Mouse (Mus musculus): ENCODE measurements around the gene Hsd17b7.
A peak's percentile ranks its signal among the peaks of the same experiment; 100 is the strongest.
"Not testable (repeated sequence)": the region's sequence is repeated elsewhere in the genome, so short reads cannot be mapped to it uniquely, and the experiment has no call there.

Gene Hsd17b7

GRCm38 (mm10) chr1:169968792-169969515 lies at the start of gene Hsd17b7:
Hsd17b7 (minus strand) TSS chr1:169969241.
- peak; percentile 99 for DNase-seq (ENCODE audit: low spot score)

GRCm38 (mm10) chr1:170014784-170015183 lies 45.7 kb upstream of the Hsd17b7 start:
- no peak for DNase-seq (ENCODE audit: low spot score)

- no peak for DNase-seq (ENCODE audit: low spot score)
Observed at GRCm38 (mm10) chr1:170010716-170011505, 41.9 kb upstream of the Hsd17b7 start.

GRCm38 (mm10) chr1:170009296-170009695 lies 40.3 kb upstream of the Hsd17b7 start:
- DNase-seq (ENCODE audit: low spot score): no peak

- DNase-seq (ENCODE audit: low spot score): no peak
Observed at GRCm38 (mm10) chr1:170008432-170009220, 39.6 kb upstream of the Hsd17b7 start.

GRCm38 (mm10) chr1:170006516-170006915 lies 37.5 kb upstream of the Hsd17b7 start:
- DNase-seq (ENCODE audit: low spot score): no peak

GRCm38 (mm10) chr1:170005297-170005696 lies 36.3 kb upstream of the Hsd17b7 start:
- no peak for DNase-seq (ENCODE audit: low spot score)

GRCm38 (mm10) chr1:169993901-169994300 lies 24.9 kb upstream of the Hsd17b7 start:
- not testable (repeated sequence) for DNase-seq (ENCODE audit: low spot score)

- no peak for DNase-seq (ENCODE audit: low spot score)
Observed at GRCm38 (mm10) chr1:169986166-169986565, 17.1 kb upstream of the Hsd17b7 start.

GRCm38 (mm10) chr1:169977621-169978020 lies 8.6 kb upstream of the Hsd17b7 start:
- DNase-seq (ENCODE audit: low spot score): no peak

GRCm38 (mm10) chr1:169971998-169972397 lies 3.0 kb upstream of the Hsd17b7 start:
- DNase-seq (ENCODE audit: low spot score): no peak

GRCm38 (mm10) chr1:169970936-169971335 lies 1.9 kb upstream of the Hsd17b7 start:
- DNase-seq (ENCODE audit: low spot score): no peak

GRCm38 (mm10) chr1:169969516-169969886 lies 460 bp upstream of the Hsd17b7 start:
- no peak for DNase-seq (ENCODE audit: low spot score)

GRCm38 (mm10) chr1:169953106-169953505 lies 15.9 kb downstream of the Hsd17b7 start:
- no peak for DNase-seq (ENCODE audit: low spot score)

- no peak for DNase-seq (ENCODE audit: low spot score)
Observed at GRCm38 (mm10) chr1:169952636-169953035, 16.4 kb downstream of the Hsd17b7 start.

GRCm38 (mm10) chr1:169951561-169951960 lies 17.5 kb downstream of the Hsd17b7 start:
- DNase-seq (ENCODE audit: low spot score): no peak

- DNase-seq (ENCODE audit: low spot score): no peak
Observed at GRCm38 (mm10) chr1:169950651-169951050, 18.4 kb downstream of the Hsd17b7 start.

GRCm38 (mm10) chr1:169949981-169950380 lies 19.1 kb downstream of the Hsd17b7 start:
- no peak for DNase-seq (ENCODE audit: low spot score)

- DNase-seq (ENCODE audit: low spot score): no peak
Observed at GRCm38 (mm10) chr1:169948866-169949265, 20.2 kb downstream of the Hsd17b7 start.

- no peak for DNase-seq (ENCODE audit: low spot score)
Observed at GRCm38 (mm10) chr1:169948280-169948679, 20.8 kb downstream of the Hsd17b7 start.

GRCm38 (mm10) chr1:169947654-169948053 lies 21.4 kb downstream of the Hsd17b7 start:
- no peak for DNase-seq (ENCODE audit: low spot score)

GRCm38 (mm10) chr1:169946004-169946403 lies 23.0 kb downstream of the Hsd17b7 start:
- DNase-seq (ENCODE audit: low spot score): no peak

GRCm38 (mm10) chr1:169939345-169939744 lies 29.7 kb downstream of the Hsd17b7 start:
- DNase-seq (ENCODE audit: low spot score): peak; percentile 67

All from layer of hippocampus, adult 11-12 months (tissue).